Mouse (Mus musculus) heart, postnatal 14 days (tissue): ENCODE measurements around the gene Rnh1. TPM values are rescaled to one million over a fixed set of nuclear protein-coding genes. Genes with fewer than 3 reads are reported as not detected.

Experiments
- DNase-seq, 2 experiments: peaks; one replicate each; pipeline ENCODE4 v3.0.0; 2021 to 2022
- intact Hi-C: fragments of 180-260 bp; cut with DNase I; formaldehyde crosslinking; loops from one replicate; pipeline ENCODE4 v1.15.1; 2025
- long read RNA-seq, 2 experiments: library from polyadenylated mRNA; stranded (forward); transcript quantifications; one replicate each; pipeline ENCODE4 v2.0.0; 2021
- total RNA-seq, 2 experiments: library from RNA; stranded (reverse); gene quantifications; 2 replicates each; pipeline ENCODE4 v1.2.3; 2021

Gene Rnh1
- 10 to 100 TPM; 60.8 to 70.2 TPM for total RNA-seq
- long read RNA-seq, experiment 1, transcript Rnh1-202 (10 exons, 1,656 nt): major isoform, 53 of 106 reads
- long read RNA-seq, experiment 1, transcript Rnh1-201 (10 exons, 2,091 nt): minor isoform, 43 of 106 reads
- long read RNA-seq, experiment 1, partial matches to known transcripts: 10 of 106 reads
- long read RNA-seq, experiment 1, other reads (novel, unspliced or antisense): 0 of 106 reads
- long read RNA-seq, experiment 2, transcript Rnh1-201 (10 exons, 2,091 nt): minor isoform, 38 of 99 reads
- long read RNA-seq, experiment 2, transcript Rnh1-202 (10 exons, 1,656 nt): major isoform, 45 of 99 reads
- long read RNA-seq, experiment 2, partial matches to known transcripts: 14 of 99 reads
- long read RNA-seq, experiment 2, other reads (novel, unspliced or antisense): 1 of 99 reads

- peak; percentile 90 to 91 for DNase-seq
- intact Hi-C loops: loop anchor here (5.0 kb wide), 3 partner anchors 50 to 315 kb away; partner anchors contain the start of genes Bet1l, Gm45785, Ptdss2 and Ric8a
Measured at GRCm38 (mm10) chr7:141172116-141173006, at the start of gene Rnh1. Gene Rnh1 (minus strand): TSS chr7:141172857.

- intact Hi-C loops: loop anchor here (10.0 kb wide), 1 partner anchor 57 kb away; no protein-coding TSS in a partner anchor
- DNase-seq: no peak
Measured at GRCm38 (mm10) chr7:141222126-141222467, 49.4 kb upstream of the Rnh1 start.

GRCm38 (mm10) chr7:141221249-141222125 lies 48.8 kb upstream of the Rnh1 start:
- peak; percentile 96 for DNase-seq
- intact Hi-C loops: loop anchor here (10.0 kb wide), 1 partner anchor 57 kb away; no protein-coding TSS in a partner anchor

GRCm38 (mm10) chr7:141220377-141220776 lies 47.7 kb upstream of the Rnh1 start:
- no peak for DNase-seq
- intact Hi-C loops: loop anchor here (10.0 kb wide), 1 partner anchor 56 kb away; no protein-coding TSS in a partner anchor

GRCm38 (mm10) chr7:141219558-141220099 lies 47.0 kb upstream of the Rnh1 start:
- DNase-seq: no peak
- intact Hi-C loops: loop anchor here (10.0 kb wide), 1 partner anchor 55 kb away; no protein-coding TSS in a partner anchor

GRCm38 (mm10) chr7:141218557-141219133 lies 46.0 kb upstream of the Rnh1 start:
- no peak for DNase-seq
- intact Hi-C loops: no loop called here

- intact Hi-C loops: no loop called here
Measured at GRCm38 (mm10) chr7:141218141-141218540, 45.5 kb upstream of the Rnh1 start.

GRCm38 (mm10) chr7:141217343-141218013 lies 44.8 kb upstream of the Rnh1 start:
- DNase-seq: no peak
- intact Hi-C loops: no loop called here

More at GRCm38 (mm10) chr7:141218141-141218540, 45.5 kb upstream of the Rnh1 start:
- DNase-seq: no peak

- intact Hi-C loops: no loop called here
- no peak for DNase-seq
Measured at GRCm38 (mm10) chr7:141216894-141217293, 44.2 kb upstream of the Rnh1 start.

- peak in 1 of 2 experiments; percentile 38 for DNase-seq
- intact Hi-C loops: no loop called here
Measured at GRCm38 (mm10) chr7:141215880-141216733, 43.5 kb upstream of the Rnh1 start.

GRCm38 (mm10) chr7:141215101-141215879 lies 42.6 kb upstream of the Rnh1 start, which contains the start of gene Rassf7:
Gene Rassf7 (plus strand): TSS chr7:141215860.
- intact Hi-C loops: no loop called here
- peak; percentile 81 to 85 for DNase-seq

- intact Hi-C loops: no loop called here
- no peak for DNase-seq
Measured at GRCm38 (mm10) chr7:141214310-141214709, 41.7 kb upstream of the Rnh1 start.

GRCm38 (mm10) chr7:141213605-141214235 lies 41.1 kb upstream of the Rnh1 start, which contains the start of gene Lmntd2:
Gene Lmntd2 (minus strand): TSS chr7:141214080.
- DNase-seq: no peak
- intact Hi-C loops: no loop called here

- intact Hi-C loops: no loop called here
- no peak for DNase-seq
Measured at GRCm38 (mm10) chr7:141213133-141213532, 40.5 kb upstream of the Rnh1 start.

- intact Hi-C loops: no loop called here
- no peak for DNase-seq
Measured at GRCm38 (mm10) chr7:141210606-141211131, 38.0 kb upstream of the Rnh1 start.

- intact Hi-C loops: no loop called here
Measured at GRCm38 (mm10) chr7:141210137-141210536, 37.5 kb upstream of the Rnh1 start.

More at GRCm38 (mm10) chr7:141210137-141210536, 37.5 kb upstream of the Rnh1 start:
- no peak for DNase-seq
